Mouse (Mus musculus) monocyte, adult 5-6 weeks (primary cell): ENCODE measurements at regions not wholly inside any gene's neighbourhood (a gene's known extent, or its start where the extent isn't known, plus 50 kb on each side); places are given as distances from the start of the nearest gene placed in this dataset.
"Not testable (repeated sequence)": the region's sequence is repeated elsewhere in the genome, so short reads cannot be mapped to it uniquely, and the experiment has no call there.

Experiments used
- ATAC-seq: fragments of 153-309, 156-312 bp; replicated peaks from 2 replicates; pipeline ENCODE4 v1.8.0; 2017; ENCODE audit warnings: mild to moderate bottlenecking; ENCODE audit not compliant: low TSS enrichment, insufficient number of reproducible peaks, severe bottlenecking, poor library complexity, low FRiP score

DNA sequence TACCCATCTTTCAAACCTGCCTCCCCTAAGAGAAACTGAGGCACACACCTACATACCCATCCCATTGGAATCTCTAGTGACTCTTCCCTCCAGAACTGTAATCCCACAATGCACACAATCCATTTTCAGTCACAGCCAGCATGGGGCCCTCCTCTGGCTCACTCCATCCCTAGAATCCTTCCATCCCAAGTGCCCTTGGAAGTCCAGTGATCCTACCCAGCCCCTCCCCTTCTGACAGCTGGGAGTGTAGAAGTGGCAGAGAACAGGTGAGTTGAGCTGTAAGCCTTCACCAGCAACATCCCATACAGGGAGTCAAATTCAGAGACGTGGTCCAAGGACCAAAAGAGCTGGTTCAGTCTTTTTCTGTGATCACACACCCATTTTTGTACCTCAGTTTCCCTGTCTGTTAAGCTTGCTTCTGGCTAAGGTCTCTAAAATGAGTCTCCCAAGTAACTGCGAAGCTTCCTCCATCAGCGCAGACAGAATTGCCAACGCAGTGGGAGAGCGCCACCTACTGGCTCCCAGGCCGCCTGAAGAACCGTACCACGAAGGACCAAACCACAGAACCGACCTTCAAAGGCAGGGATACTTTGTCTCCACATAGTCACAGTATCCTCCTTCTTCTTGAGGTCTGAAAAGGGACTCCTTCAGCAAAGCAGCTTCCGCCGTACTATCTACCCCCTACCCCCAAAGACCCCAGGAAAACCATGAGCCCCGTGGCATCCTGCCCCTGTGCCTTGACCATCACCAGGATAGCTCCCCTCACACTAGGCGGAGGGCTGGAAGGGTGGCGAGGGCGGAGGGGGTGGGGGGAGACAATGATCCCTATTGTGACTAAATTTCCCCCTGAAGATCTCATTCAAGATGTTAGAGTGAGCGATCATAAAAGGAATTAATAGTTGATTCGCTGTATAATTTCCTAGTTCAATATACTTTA is 67.0 kb upstream of the Top1 start:
- ATAC-seq = peak; percentile 58

DNA sequence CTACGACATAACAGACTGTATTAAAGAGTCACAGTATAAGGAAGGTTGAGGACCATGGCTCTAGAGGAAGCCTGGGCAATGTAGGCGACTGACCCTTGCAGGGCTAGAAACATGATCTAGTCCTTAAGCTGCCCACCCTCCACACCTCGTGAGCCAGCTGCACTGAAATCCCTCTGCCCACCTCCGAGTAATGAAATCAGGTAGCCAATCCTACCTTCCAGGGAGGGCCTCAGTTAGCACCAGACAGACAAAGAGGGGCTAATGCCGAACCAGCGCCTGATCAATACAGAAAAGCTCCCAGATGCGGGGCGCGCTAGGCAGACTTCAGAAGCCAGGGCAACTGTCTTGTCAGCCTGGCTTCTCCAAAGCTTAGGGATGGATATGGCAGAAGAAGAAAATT is 65.4 kb upstream of the Top1 start:
- no peak for ATAC-seq

DNA sequence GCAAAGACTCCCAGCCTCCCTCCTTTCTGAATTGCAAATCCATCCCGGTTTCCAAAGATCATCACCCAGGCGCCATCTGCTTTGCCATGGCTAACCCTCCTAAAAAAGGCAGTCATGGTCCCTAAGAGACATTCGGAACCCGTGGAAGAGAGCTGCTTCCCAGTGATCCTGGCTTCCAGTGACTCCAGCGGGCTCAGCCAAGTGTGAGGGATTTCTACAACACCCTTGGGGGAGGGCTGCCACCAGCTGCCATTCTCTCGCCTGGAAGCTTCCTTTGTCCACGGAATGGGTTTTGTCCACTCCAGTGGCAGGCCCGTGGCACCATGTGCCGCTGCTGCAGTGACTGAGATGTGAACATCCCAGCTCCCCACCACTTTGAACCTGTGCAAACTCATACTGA is 64.7 kb upstream of the Top1 start:
- ATAC-seq = no peak

DNA sequence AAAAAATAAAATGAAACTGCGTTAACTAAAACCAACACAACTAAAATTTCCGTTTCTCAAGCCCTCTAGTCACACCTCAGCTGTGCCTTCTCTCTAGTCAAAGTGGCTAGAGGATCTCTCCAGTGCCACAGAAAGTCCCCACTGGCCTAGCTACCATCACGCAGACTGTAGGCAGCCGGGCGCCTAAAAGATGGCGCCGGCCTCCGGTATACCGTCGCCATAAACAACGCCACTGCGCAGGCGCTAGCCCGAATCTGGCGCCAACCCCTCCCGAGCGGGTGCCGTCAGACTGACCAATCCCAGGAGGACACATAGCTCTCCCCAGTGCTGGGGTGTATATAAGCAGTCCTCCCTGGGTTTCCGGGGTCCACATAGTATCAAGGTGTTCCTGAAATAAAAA is 62.7 kb upstream of the Top1 start:
- not testable (repeated sequence) for ATAC-seq

DNA sequence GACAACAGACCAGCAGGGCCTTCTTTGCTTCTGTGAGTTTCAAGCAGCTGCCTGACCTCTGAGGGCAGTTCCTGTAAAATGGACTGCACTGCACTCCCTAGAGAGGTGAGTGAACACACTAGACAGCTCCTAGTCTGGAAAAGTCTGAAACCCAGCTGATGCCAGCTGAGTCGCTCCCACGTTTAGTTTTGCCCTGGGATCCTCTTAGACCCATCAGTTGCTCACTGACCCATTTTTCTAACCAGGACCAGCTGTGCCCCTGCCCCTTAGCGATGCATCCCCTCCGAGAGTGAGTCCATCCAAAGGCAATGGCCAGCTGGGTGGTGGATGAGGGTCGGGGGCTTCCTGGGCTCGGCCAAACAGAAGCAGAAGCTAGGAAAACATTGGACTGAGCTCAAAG is 62.2 kb upstream of the Top1 start:
- ATAC-seq = no peak

DNA sequence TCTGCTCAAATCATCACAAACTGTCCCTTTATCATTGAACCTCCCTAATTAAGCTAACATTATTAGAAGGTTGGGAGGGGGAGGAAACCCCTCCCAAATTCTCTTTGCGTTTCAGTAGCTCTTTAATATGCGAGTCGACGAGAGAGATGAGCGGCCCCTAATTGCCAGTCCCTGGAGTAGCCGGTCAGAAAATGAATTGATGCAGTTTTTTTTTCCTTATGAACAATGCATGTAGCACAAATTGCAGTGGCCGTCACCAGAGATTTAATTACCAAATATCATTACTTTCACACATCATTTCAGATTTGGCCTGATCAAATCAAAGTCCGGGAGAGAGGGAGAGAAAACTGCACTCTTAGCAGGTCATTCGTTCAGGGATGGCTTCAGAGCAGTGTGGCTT is 61.1 kb upstream of the Top1 start:
- ATAC-seq = no peak

DNA sequence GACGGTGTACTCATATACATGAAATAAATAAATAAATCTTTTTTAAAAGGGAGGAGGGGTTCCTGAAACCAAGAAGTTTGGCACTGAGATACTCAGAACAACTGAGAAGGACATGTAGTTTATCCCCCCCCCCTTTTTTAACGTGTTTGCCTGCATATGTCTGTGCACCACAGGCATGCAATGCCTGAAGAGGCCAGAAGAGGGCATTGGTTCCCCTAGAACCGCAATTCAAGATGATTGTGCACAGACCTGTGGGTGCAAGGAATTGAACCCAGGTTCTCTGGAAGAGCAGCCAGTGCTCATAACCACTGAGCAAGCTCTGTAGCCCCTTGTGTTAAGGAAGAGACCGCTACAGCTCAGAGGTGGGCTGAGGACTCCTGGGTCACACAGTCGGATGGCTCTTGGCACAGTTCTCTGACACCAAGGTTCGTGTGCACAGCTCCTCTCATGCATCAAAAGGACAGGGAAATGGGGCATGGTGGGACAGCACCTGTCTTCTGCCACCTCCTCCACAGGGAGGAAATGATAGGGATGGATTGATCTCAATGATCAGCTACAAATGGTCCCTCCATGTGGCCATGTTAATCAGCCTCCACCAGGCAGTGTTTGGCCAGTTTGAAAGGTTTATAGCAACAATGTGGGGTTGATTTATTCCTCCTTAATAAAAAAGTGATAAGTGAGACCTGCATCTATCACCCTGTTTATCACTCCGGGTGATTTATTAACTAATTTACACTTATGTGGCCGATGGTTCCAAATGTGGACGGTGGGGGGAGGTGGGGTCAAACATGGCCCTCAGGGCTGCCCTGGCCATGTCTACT is 58.5 kb upstream of the Top1 start:
- no peak for ATAC-seq

DNA sequence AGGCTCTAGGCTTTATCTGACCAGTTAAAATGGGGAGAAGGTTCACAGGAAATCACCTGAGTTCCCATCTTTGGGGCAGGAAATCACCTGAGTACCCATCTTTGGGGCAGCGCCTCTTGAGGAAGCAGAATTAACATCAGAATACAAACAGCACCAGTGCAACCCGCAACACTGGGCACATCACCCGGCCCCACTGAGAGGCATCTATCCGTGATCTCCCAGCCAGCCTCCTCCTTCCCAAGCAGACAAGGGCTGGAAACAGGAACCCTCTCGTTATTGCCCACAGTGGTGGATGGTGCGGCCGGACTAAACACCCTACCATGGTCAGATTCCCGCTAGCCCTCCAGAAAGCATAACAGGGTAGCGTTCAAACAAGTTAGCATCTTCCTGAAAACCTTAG is 57.3 kb upstream of the Top1 start:
- no peak for ATAC-seq

DNA sequence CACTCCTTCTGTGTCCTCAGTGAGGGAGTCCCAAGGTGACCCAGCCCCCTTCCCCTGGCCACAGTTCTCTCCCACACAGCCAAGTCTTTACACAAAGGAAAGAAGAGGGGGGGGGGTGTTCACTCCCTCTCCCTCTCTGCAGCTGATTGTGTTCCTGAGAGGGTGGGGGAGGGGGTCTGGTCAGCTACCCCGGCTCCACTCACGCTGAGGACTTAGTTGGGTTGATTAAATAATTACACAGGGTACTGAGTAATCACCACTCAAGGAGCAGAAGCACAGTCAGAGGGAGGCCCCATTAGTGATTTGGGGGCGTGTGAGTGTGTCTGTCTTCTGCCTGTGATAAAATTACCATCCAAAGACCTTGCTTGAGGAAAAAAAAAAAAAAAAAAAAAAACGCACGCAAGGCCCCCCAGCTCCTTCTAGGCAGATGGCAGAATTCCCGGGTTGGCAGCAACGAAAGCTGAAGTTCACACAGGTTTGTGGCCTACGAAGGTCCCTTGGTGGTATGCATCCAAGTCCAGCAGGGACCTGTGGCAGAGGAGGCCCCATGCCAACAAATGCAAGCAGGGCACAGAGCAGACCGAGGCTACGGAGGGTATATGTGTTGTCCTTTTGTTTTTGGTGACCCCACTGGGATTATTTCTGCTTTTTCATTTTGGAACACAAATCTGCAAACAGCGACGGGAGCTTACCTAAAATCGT is 55.3 kb upstream of the Top1 start:
- no peak for ATAC-seq

DNA sequence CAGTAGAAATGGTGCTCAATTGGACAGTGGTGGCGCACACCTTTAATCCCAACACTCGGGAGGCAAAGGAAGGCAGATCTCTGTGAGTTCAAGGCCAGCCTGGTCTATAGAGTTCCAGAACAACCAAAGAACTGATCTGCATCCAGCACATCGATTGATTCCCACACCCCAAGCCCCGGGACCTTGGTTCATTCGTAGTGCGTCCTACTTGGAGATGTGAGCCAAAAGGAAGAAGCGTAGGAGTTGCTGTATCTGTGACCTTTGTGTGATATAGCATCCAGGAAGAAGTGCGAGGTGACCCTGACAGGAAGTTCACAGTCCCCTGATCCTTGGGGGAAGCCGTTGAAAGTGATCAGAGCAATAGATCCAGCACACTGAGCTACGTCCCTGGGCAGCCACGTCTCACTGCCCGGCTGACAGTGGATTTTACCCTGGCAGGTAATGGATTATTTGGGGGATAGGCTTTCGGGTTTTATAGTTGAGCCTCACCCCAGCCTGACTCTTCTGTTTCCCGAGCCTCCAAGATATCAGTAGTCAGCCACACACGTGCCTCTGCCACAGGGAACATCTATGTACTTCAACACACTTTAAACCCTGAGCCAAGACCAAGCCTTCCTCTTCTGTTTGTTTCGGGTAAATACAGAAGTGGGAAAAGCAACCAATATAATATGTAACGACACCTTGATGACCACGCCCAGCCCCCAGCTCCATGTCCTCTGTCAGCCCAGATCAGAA is 54.1 kb upstream of the Top1 start:
- no peak for ATAC-seq

DNA sequence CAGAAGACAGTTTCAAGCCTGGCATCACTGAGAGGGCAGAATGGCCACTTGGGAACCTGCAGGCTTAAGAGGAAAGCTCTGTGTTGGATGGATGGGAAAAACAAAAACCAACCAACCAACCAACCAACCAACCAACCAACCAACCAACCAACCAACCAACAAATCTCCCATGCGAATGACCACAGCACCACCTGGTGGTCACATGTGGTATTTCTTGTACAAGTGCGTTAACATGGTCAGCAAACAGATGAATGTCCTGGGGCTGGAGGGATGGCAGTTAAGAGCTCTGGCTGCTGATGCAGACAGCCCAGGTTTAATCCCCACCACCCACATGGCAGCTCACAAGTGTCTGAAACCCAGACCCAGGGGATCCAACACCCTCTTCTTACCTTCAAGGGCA is 52.7 kb upstream of the Top1 start:
- ATAC-seq = peak; percentile 47
